Mouse (Mus musculus) right cerebral cortex, postnatal 4 days (tissue): ENCODE results near the gene Hspa4l.
A peak's percentile ranks its signal among the peaks of the same experiment; 100 is the strongest.

Experiments
- DNase-seq: peaks from one replicate; pipeline ENCODE4 v3.0.0-alpha.2; 2022

The Hspa4l gene

DNA sequence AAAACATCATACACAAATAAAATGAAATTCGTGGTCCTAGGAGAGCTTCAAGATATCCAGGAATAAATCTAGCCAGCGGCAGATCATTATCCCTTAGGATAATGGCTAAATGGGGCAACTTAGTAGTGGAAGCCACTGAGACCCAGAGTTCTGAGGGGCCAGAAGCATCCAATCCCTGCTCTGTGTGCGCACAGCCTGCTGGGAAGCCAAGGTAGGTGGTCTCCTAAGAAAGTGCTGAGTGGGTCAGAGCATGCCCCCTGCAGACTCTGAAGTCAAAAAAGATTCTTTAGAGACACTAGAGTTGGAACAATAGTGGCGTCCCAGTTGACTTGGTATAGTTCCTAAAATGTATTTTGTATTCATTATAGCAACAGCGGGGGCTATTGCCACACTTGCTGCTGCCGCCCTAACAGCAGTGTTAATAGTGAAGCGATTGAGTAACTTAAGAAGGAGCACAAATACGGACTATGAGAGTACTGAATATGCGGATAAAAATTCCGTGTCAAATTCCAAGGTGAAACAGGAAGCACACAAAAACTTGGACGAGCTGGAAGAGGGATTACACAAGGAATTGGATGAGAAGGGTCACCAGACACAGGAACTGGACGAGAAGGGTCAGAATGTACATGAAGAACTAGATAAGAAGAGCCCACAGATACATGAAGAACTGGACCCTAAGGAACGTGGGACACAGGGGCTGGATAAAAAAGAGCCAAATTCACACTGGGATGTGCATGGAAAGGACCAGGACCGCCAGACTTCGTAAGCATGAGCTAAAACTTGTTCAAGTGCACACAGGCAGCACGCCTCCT, at the start of gene Hspa4l:
TSS of gene Hspa4l (plus strand) at position 472 of the 812 bp plus-strand sequence.
- no peak for DNase-seq

DNA sequence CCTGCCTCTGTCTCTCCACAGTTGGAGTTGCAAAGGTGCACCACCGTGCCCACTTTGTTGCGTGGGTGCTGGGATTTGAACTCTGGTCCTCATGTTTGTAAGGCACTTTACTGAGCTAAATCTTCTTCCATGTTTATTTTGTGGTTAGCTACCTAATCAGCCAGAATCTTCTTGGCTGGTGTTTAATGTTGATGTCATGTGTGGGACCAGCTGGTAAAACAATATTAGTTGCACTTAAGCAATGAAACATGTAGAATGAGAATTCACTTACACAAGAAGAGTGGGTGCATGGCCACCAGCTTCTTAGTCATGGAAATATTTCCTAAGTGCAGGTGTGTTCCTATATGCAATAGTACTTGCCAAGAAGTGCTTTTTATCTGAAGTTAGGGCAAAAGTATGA, 49.1 kb upstream of the Hspa4l start:
- DNase-seq = no peak

DNA sequence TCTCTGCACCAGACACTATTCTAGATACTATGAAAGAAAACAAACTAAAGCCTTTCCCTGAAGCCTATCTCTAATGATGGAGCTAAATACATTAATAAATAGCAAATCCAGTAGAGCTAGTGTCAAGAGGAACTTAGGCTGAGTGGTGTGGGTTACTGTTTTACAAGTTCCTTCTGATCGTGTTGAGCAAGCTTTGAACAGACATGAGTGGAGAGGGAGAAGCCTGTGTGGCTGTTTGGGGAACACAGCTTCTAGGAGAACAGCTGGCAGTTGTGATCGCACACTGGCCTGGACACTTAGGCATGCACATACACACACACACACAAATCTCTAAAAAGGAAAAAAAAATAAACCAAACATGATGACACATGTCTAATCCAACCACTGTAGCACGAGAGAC, 45.5 kb upstream of the Hspa4l start:
- DNase-seq = no peak

DNA sequence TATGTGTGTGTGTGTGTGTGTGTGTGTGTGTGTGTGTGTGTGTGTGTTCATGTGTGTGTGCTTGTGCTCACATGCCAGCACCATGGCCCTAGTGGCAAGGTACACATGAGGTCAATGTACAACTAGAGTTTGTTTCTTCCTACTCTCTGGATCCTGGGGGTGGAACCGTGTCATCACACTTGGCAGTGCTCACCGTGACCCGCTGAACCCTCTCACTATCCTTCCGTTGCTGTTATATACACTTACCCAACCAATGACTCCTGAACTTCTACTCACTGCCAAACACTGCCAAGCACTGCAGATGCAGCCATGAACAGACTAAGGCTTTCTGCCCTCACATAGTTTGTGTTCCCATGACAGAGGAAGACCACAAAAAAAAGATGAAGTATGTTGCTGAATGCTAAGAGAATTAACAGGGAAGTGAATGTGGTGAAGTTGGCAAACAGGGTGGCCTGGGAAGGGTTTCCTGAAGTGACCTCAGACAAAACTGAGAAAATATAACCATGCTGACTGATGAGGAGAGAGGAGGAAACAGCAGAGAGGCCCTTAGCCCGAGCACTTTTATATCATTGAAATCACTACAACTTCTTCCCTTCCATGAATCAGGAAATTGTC, 39.4 kb upstream of the Hspa4l start:
- no peak for DNase-seq

DNA sequence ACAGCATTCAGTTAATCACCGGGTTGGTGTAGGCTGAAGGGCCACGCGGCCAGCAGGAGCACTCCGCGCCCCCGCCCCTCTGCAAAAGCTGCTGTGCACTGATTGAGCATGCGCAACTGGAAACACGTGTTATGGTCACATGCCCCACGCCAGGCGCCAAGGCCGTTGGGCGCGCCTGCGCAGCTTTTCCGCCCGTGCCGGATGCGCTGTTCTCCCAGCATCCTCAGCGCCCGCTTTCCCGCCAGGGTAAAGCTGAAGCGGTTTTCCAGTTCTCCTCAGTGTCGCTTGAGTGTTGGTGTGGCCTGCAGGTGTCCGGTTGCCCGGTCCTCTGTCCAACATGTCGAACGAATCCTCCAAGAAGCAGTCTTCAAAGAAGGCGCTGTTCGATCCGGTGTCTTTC, 35.6 kb upstream of the Hspa4l start, which contains the start of gene Slc25a31:
TSS of gene Slc25a31 (plus strand) at position 201 of the 400 bp plus-strand sequence.
- DNase-seq = no peak

DNA sequence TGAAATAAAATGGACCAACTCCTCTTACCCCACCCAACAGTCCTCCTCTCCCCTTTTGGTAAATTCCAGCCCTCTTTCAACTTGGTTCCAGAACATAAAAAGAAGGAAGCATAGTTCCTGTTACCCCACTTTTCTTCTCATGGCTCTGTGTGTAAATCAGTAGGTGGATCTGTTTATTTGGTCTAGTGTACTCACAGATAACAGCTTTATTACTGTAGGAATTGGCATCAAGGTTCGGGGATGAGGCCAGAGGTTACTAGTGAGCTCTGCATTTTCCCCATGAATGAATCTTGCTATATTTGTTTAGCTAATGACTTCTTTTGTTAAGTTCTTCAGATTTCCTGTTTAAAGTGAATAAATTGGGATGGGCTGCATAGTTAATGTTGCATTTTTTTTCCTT, 28.2 kb upstream of the Hspa4l start:
- DNase-seq = no peak

DNA sequence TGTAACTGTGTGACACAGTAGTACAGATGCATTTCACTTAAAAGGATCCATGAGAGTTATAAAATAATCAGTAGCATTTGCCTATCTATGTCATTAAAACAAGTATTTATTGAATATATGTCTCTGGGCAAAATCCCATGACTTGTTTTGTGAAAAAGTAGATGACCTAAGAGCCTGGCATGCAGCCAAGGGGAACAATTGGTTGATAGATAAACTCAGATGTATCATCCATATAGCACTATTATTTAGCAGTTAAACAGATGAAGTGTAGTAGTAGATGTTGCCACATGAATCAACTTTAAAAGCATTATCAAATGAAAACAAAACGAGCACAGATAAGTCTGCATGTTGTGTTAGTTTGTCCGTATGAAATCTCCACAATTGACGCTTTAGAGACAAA, 25.3 kb upstream of the Hspa4l start:
- no peak for DNase-seq

DNA sequence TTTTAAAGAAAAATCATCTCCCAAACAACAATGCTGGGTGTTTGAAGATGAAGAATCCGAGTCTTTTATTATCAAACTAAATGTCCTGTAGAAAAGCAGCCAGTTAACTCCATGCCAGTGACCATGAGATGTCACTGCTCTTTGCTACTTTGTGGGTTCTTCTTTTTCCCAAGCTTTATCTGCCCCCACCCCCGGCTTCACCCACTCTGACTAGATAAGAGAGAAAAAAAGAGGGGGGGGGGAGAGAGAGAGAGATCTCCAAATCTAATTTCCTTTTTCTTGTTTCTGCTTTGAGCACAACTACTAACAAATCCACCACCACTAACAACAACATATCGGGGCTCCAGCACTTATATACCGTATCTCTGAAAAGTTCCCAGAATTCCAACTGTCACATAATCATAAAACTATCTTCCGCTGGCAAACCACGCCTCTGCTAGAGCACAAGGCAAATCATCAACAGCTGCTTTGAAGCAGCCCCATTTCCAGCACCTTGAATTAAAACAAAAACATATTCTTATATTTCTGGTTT, 5.8 kb upstream of the Hspa4l start:
- DNase-seq = no peak

DNA sequence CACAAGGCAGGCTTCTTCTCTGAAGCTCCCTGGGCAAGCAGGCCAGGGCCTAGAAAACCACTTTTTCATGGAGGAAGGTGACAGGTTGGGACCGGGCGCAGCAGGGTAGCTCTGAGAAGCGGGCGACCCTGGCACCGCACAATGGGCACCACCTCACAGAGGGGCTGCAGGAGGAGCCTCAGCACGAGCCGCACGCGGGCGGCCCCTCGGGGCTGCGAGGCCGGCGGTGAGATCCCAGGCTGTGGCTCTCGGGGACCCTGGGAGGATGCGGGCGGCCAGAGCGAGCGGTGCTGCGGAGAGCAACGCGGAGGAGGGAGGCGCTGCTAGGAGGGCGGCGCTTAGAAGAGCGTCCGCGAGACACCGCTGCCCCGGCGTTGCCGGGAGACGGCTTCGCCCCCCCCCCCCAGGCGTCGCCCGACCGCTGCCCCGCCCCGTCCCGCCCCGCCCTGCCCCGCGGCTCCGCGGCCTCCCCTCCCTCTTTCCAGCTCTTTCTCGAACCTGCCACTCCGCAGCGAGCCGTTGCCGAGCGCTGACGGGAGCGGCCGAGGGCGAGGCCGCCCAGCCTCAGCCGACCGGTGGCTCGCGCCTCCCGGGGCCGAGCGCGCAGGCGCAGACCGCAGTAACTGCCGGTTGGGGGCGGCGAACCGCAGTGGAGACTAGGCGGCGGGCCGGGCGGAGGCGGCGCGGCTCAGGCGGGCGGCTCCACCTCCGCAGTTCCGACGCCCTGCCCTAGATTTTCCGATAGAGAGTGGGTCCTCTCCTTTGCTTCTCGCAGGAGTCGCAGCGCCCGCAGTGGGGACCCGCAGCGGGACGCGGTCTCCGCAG, 753 bp downstream of the Hspa4l start:
- DNase-seq = peak; percentile 96

DNA sequence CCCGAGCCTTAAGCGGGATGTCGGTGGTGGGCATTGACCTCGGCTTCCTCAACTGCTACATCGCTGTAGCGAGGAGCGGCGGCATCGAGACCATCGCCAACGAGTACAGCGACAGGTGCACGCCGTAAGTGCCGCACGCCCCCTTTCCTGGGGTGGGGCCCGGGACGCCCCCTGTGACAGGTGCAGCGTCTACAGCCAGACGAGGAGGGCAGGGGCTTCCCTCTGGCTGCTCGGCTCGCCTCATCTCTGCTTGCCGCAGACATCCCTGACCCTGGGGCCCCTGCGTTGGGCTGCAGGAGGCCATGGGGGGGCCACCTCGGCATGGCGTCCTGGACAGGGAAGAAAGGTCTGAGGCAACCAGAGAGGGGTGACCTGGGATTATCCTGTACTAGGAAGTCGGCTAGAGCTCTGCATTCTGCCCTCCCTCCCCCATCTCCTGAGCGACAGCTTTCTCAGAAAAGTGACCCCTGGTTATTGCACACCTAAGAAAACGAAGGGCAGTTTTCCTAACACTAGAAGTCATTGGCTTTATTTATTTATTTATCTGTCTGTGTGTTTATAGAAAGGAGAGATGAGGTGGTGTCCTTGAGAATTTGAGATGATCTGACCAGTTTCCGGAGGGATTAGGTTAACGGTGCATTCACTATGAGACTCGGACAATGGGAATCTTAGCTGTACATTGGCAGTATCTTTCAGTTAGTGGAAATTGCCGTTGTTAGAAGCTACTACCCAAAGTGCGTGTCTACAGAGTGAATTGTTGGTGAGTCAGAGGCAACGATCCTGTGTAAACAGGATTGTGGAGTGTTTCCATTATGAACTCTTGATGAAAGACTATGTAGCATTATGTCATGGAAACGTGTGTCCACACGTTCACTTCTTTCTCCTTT, 1.6 kb downstream of the Hspa4l start:
- no peak for DNase-seq

DNA sequence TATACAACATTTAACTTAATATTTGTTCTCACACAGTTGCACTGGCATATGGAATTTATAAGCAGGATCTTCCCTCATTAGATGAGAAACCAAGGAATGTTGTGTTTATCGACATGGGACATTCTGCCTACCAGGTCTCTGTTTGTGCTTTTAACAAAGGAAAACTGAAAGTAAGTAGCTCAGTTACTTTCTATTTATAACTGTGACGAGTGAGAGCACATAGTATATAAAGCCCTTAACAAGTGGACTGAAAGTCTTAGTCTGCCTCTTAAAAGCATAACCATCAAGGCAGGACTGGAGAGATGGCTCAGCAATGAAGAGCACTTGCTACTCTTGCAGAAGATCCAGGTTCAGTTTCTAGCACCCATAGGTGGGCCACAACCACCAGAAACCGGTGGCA, 16.5 kb downstream of the Hspa4l start:
- no peak for DNase-seq

DNA sequence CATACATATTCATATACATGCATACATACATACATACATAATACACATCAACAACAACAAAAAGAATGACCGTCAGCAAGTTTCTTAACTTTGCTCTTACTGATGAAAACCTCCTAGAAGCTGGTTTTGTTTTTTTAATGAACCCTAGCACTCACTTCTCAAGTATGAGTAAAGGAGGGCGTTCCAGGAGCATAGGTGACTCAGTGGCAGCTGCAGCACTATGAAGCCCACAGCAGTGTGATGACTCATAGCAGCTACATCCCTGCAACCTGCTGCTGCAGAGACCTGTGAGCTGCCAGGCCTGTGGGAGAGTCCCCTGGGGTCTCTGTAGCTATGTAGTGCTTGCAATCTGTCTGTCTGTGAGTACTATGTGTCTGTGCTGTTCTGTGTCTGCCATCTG, 17.0 kb downstream of the Hspa4l start:
- DNase-seq = no peak

DNA sequence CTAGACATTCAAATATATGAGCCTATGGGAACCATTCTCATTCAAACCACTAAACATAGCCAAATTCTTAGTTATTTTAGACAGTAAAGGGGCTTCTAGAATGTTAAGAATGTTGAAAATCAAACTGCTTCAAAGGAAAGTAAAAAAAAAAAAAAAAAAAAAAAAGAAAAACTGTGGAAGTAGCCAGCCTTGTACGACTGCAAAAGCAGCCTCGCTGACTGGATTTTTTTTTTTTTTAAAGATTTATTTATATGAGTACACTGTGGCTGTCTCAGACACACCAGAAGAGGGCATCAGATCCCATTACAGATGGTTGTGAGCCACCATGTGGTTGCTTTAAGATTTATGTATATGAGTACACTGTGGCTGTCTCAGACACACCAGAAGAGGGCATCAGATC, 49.5 kb downstream of the Hspa4l start:
- no peak for DNase-seq

DNA sequence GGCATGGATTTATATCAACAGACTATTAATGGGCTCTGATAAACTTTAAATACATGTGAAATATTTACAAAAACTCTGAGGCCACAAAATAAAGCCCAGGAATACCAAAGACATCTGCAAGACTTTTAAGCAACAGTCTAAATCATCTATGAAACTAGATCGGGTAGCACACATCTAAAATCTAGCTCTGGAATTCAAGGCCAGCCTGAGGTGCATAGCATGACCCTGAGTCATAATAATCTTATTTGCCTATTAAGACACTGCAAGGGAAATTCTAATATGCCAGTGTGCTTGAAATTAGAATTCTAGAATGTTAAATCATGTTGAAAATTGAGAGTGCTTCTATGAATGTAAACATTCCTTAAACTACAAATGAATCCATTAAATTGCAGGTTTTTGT, 53.8 kb downstream of the Hspa4l start:
- DNase-seq = no peak

DNA sequence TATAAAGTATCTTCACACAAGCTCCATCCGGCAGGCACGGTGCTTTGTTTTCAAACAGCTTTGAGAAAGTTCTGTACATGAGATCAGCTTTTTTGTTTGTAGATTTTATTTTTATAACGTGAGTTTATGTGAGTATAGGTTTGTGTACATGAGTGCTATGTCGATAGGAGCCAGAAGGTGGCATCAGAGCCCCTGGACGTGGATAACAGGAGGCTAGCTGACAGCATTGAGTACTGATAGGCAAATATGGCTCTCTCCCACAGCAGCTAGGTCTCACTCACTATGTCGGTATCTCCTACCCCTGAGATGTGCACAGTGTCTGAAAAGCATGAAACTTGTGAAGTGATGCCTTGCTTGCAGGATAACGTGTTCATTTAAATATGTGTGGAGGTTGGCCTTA, 54.2 kb downstream of the Hspa4l start:
- DNase-seq = peak; percentile 42

DNA sequence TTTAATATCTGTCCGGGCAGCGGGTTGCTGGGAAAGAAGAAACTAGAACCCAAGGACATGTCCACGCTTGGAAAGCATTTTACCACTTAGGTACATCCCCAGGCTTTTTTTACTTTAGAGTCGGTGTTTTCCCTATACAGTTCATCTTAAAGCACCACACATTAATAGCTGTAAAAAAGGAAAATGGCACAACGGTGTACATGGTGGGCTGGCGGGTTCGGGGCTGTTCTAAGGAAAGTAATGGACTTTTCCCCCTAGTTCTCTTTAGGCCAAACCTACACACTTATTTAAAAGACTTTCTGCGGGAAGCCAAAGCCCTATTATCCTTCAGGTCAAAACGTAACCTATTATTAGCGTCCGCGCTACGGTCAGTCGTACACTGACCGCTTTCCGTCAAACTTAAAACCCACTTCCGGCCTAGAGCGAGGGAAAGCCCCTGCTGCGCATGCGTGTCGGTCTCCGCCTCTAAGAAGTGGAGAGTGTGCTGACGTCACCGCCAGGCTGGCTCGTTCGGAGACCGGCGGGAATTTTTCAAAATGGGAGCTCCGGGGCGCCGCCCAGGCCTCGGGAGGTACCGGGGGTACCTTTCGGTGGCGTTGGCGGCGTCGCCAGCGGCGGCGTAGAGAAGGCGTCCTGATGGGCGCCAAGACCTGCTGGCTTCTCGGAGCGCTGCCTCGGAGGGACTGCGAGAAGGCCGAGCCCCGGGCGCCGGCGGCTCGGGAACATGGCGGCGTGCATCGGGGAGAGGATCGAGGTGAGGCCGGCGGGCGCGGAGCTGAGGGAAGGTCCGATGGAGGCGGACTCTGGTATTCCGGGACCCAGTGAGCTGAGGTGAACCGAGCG, 55.5 kb downstream of the Hspa4l start, which contains the start of gene Plk4:
TSS of gene Plk4 (plus strand) at position 490 of the 843 bp plus-strand sequence.
- peak; percentile 98 for DNase-seq

DNA sequence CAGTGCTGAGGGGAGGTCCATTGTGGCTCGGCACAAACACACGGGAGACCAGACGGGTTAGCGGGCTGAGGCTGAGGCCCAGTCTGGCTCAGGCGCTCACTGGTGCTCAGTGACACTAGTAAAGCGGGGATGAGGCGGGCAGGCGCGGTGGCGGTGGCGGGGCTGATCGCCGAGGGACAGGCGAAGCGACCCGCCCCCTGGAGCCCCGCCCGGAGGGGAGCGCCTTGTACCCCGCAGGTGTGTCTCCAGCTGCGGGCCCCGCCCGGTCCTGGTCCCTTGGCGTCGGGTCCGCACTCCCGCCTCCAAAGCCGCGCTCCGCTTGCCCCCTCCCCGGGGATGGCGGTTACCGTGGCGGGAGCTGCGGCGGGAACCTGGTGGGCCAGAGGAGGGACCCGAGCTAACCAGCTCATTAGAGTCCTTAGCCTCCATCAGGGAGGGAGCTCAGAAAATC, 56.1 kb downstream of the Hspa4l start:
- peak; percentile 46 for DNase-seq

DNA sequence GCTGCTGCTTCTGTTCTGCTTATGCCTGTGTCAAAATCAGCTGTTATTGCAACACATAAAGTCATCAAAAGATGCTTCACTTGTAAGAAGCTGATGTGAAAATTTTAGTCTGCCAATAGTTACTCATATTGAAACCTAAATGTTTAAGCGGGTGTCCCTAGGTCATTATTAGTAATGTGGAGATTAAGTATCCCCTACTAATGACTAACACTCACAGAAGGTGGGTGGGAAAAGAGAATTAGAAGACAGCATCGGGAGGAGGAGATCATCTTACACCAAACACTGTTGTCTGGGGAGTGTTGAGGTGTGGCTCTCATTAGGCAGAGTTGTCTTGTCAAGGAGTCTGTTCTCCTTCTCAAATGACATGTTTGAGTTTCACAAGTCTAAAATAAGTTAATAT, 62.6 kb downstream of the Hspa4l start:
- DNase-seq = no peak

DNA sequence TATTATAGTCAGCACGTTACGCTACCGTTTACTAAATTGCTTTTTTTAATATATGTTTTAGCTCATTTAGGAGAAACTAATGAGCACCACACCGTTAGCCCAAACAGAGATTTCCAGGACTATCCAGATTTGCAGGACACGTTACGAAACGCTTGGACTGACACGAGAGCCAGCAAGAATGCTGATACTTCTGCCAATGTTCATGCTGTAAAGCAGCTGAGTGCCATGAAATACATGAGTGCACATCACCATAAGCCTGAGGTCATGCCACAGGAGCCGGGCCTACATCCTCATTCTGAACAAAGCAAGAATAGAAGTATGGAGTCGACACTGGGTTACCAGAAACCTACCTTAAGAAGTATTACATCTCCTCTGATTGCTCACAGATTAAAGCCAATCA, 64.4 kb downstream of the Hspa4l start:
- no peak for DNase-seq

DNA sequence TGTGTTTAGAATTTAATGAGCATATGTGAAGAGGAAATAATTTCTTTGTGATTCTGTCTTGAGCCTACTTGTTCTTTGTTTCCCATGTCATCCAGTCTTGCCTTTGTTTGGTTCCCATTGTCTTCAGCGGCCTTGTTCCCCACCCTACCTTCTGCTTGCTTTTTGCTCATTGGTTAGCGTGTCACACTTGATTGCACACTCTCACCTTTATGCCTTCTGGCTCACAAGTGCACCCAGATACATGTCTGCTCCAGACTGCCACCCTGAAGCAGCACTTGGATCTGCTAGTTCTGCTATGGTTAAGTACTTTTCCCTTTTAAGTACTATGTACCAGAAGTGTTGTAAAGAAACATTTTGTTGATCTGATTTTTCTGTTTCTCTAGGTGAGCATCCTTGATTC, 65.6 kb downstream of the Hspa4l start:
- DNase-seq = no peak

DNA sequence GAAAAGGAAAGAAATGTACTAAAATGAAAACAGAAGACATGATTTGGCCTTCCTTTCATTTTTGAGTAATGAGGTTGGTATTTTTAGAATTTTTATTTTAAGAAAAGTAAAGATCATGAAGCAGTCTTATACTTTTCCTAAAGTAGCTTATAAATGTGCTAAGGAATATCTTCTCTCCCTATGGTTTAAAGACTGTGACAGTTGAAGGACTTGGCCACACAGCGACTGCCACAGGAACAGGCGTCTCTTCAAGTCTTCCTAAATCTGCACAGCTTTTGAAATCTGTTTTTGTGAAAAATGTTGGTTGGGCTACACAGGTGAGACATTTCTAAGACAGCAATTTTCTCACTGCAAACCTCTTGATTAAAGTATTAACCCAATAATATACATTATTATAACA, 69.0 kb downstream of the Hspa4l start:
- DNase-seq = no peak
